Mouse (Mus musculus): ENCODE data around the gene Gm20388. TPM values are rescaled to one million over a fixed set of nuclear protein-coding genes. Genes with fewer than 3 reads are reported as not detected.

The Gm20388 gene
- total RNA-seq, 2 experiments from 2014 or later, result 8.8 TPM

- no peak for DNase-seq (ENCODE audit: extremely low spot score in 1 of 2, low spot score in 1 of 2)
These were observed 2457.9 kb downstream of the Gm20388 start for GRCm38 (mm10) chr8:122368494-122368893.

- DNase-seq (ENCODE audit: extremely low spot score in 1 of 2, low spot score in 1 of 2), result peak; percentile 52 to 72
These were observed 2459.0 kb downstream of the Gm20388 start for GRCm38 (mm10) chr8:122369665-122370064.

- DNase-seq (ENCODE audit: extremely low spot score in 1 of 2, low spot score in 1 of 2), result no peak
These were observed 2461.1 kb downstream of the Gm20388 start for GRCm38 (mm10) chr8:122371706-122372105.

- no peak for DNase-seq (ENCODE audit: extremely low spot score in 1 of 2, low spot score in 1 of 2)
These were observed 2464.7 kb downstream of the Gm20388 start for GRCm38 (mm10) chr8:122375320-122375719.

- no peak for DNase-seq (ENCODE audit: extremely low spot score in 1 of 2, low spot score in 1 of 2)
These were observed 2465.2 kb downstream of the Gm20388 start for GRCm38 (mm10) chr8:122375751-122376364.

- peak; percentile 97 to 99 for DNase-seq (ENCODE audit: extremely low spot score in 1 of 2, low spot score in 1 of 2)
These were observed 2466.0 kb downstream of the Gm20388 start, which contains the start of gene Zc3h18 for GRCm38 (mm10) chr8:122376365-122377231. TSS of gene Zc3h18 (plus strand) at chr8:122376609.

GRCm38 (mm10) chr8:122383039-122383438 lies 2472.4 kb downstream of the Gm20388 start:
- DNase-seq (ENCODE audit: extremely low spot score in 1 of 2, low spot score in 1 of 2), result no peak

- DNase-seq (ENCODE audit: extremely low spot score in 1 of 2, low spot score in 1 of 2), result no peak
These were observed 2478.7 kb downstream of the Gm20388 start for GRCm38 (mm10) chr8:122389357-122389756.

GRCm38 (mm10) chr8:122390758-122391157 lies 2480.1 kb downstream of the Gm20388 start:
- DNase-seq (ENCODE audit: extremely low spot score in 1 of 2, low spot score in 1 of 2), result no peak

GRCm38 (mm10) chr8:122393717-122394116 lies 2483.1 kb downstream of the Gm20388 start:
- no peak for DNase-seq (ENCODE audit: extremely low spot score in 1 of 2, low spot score in 1 of 2)

GRCm38 (mm10) chr8:122395291-122395690 lies 2484.7 kb downstream of the Gm20388 start:
- no peak for DNase-seq (ENCODE audit: extremely low spot score in 1 of 2, low spot score in 1 of 2)

GRCm38 (mm10) chr8:122398186-122398585 lies 2487.5 kb downstream of the Gm20388 start:
- DNase-seq (ENCODE audit: extremely low spot score in 1 of 2, low spot score in 1 of 2), result no peak

- no peak for DNase-seq (ENCODE audit: extremely low spot score in 1 of 2, low spot score in 1 of 2)
These were observed 2494.6 kb downstream of the Gm20388 start for GRCm38 (mm10) chr8:122405146-122405805.

- DNase-seq (ENCODE audit: extremely low spot score in 1 of 2, low spot score in 1 of 2), result no peak
These were observed 2497.0 kb downstream of the Gm20388 start for GRCm38 (mm10) chr8:122407678-122408077.

- no peak for DNase-seq (ENCODE audit: extremely low spot score in 1 of 2, low spot score in 1 of 2)
These were observed 2503.7 kb downstream of the Gm20388 start for GRCm38 (mm10) chr8:122414311-122414710.

- no peak for DNase-seq (ENCODE audit: extremely low spot score in 1 of 2, low spot score in 1 of 2)
These were observed 2504.9 kb downstream of the Gm20388 start for GRCm38 (mm10) chr8:122415554-122415953.

GRCm38 (mm10) chr8:122419881-122420555 lies 2509.4 kb downstream of the Gm20388 start:
- peak in 1 of 2 experiments; percentile 20 for DNase-seq (ENCODE audit: extremely low spot score in 1 of 2, low spot score in 1 of 2)

- DNase-seq (ENCODE audit: extremely low spot score in 1 of 2, low spot score in 1 of 2), result no peak
These were observed 2510.9 kb downstream of the Gm20388 start, which contains the start of gene Il17c for GRCm38 (mm10) chr8:122421376-122422070. TSS of gene Il17c (plus strand) at chr8:122422020.

- no peak for DNase-seq (ENCODE audit: extremely low spot score in 1 of 2, low spot score in 1 of 2)
These were observed 2512.6 kb downstream of the Gm20388 start for GRCm38 (mm10) chr8:122423217-122423616.

- DNase-seq (ENCODE audit: extremely low spot score in 1 of 2, low spot score in 1 of 2), result no peak
These were observed 2513.0 kb downstream of the Gm20388 start for GRCm38 (mm10) chr8:122423659-122424058.
